Mouse (Mus musculus) stomach, embryonic 14.5 days (tissue): Measurements from ENCODE around the gene Tcl1b2. TPM values are rescaled to one million over a fixed set of nuclear protein-coding genes. Genes with fewer than 3 reads are reported as not detected.
"Not testable (repeated sequence)": the region's sequence is repeated elsewhere in the genome, so short reads cannot be mapped to it uniquely, and the experiment has no call there.

Experiments used
- ATAC-seq: fragments of 200-750 bp; cut with Nextera tagmentation; 2 replicates; pipeline ENCODE4 v1.8.0; 2017; ENCODE audit warnings: low read depth, moderate TSS enrichment; ENCODE audit not compliant: insufficient number of reproducible peaks, insufficient read depth, low FRiP score
- H3K27ac ChIP-seq: fragments of 300-500 bp; sonication (generic); 2 replicates; pipeline ENCODE4 v1.5.1; 2014; ENCODE audit warnings: mild to moderate bottlenecking, low read length, moderate library complexity, mixed read lengths
- H3K27me3 ChIP-seq: fragments of 300-500 bp; sonication (generic); 2 replicates; pipeline ENCODE4 v1.6.1; 2014; ENCODE audit warnings: low read length, control low read depth, mixed read lengths; ENCODE audit not compliant: control insufficient read depth, insufficient read depth
- H3K36me3 ChIP-seq: fragments of 300-500 bp; sonication (generic); 2 replicates; pipeline ENCODE4 v1.6.1; 2014; ENCODE audit warnings: mild to moderate bottlenecking, control low read depth, low read length, moderate library complexity, mixed read lengths; ENCODE audit not compliant: control insufficient read depth, insufficient read depth
- H3K4me1 ChIP-seq: fragments of 300-500 bp; sonication (generic); 2 replicates; pipeline ENCODE4 v1.6.1; 2014; ENCODE audit warnings: low read length, control low read depth, mixed read lengths; ENCODE audit not compliant: control insufficient read depth, insufficient read depth
- H3K4me2 ChIP-seq: fragments of 300-500 bp; sonication (generic); replicated peaks from 2 replicates; pipeline ENCODE4 v1.6.1; 2014; ENCODE audit warnings: low read depth, low read length, control low read depth
- H3K4me3 ChIP-seq: fragments of 300-500 bp; sonication (generic); 2 replicates; pipeline ENCODE4 v1.5.1; 2014; ENCODE audit warnings: low read depth, low read length, control low read depth
- H3K9ac ChIP-seq: fragments of 300-500 bp; sonication (generic); replicated peaks from 2 replicates; pipeline ENCODE4 v1.6.1; 2014; ENCODE audit warnings: low read depth, mild to moderate bottlenecking, control low read depth, low read length, moderate library complexity, mixed read lengths
- H3K9me3 ChIP-seq: fragments of 300-500 bp; sonication (generic); 2 replicates; pipeline ENCODE4 v1.6.1; 2016; ENCODE audit warnings: low read depth, low read length, control low read depth; ENCODE audit not compliant: control insufficient read depth
- WGBS: fragments of 180-500 bp; shearing (Covaris S2); extraction: QIAGEN DNeasy Blood & Tissue Kit; methylation state at CpG from one replicate; pipeline ENCODE4 v1.1.7; 2014; 5-methylcytosine and 5-hydroxymethylcytosine counted together
- polyA plus RNA-seq: library from polyadenylated mRNA; unstranded; fragments of >200 nt; fragmentation: Nextera tagmentation; extraction: Ambion mirVana; gene quantifications from 2 replicates; pipeline ENCODE4 v1.2.1, GENCODE M21; 2014

Gene Tcl1b2
- polyA plus RNA-seq, 1 experiment from 2014 or later = not detected

DNA sequence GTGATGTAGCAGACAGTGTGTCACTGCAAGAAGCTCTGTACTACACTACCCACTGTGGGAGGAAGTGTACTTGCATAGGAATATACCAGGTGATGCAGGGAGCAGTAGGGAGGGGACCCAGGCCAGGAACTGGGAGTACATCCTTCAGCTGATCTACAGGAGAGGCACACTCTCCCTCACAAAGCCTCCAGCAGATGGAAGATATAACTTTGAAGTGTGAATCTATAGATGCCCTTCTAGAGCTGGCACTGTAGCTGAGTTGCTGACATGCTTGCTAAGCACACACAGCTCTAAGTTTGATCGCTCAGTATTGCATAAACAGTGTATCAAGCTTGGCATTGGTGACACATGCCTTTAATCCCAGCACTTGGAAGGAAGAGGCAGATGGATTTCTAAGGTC lies 8.1 kb upstream of the Tcl1b2 start:
- not testable (repeated sequence) for H3K27me3 ChIP-seq, H3K27ac ChIP-seq, H3K9ac ChIP-seq, H3K4me1 ChIP-seq, H3K4me3 ChIP-seq, H3K36me3 ChIP-seq, ATAC-seq, H3K4me2 ChIP-seq, H3K9me3 ChIP-seq
- WGBS = 46% methylated on average over 1 of the region's 1 CpGs

DNA sequence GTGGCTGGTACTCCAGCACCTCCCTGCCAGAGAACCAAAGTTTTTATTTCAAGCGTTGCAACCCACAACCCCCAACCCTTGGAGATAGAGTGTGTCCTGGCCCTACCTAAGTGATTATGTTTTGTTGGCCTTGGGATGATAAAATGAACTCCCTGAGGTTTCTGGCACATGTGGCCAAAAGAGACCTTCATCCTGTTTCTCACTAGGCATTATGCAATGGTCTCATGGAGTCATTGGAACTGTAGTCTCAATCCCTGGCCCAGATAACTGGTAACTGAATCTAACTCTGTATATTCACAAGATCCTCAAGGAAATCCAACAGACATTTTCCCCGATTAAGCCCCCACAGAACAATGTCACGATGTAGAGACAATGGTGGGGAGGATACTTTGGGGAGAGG lies 2.7 kb upstream of the Tcl1b2 start:
- Histone ChIP-seq H3K4me1 (no peaks in the 10 kb centered on the region), H3K9me3 (no peaks in the 10 kb centered on the region), H3K36me3 (no peaks in the 10 kb centered on the region), H3K27me3 (no peaks in the 10 kb centered on the region), H3K27ac (no peak overlapping the region), H3K4me3 (no peak overlapping the region), H3K4me2 (no peak overlapping the region), H3K9ac (no peak overlapping the region)
- WGBS = 96% methylated on average over 3 of the region's 3 CpGs
- ATAC-seq = no peak

DNA sequence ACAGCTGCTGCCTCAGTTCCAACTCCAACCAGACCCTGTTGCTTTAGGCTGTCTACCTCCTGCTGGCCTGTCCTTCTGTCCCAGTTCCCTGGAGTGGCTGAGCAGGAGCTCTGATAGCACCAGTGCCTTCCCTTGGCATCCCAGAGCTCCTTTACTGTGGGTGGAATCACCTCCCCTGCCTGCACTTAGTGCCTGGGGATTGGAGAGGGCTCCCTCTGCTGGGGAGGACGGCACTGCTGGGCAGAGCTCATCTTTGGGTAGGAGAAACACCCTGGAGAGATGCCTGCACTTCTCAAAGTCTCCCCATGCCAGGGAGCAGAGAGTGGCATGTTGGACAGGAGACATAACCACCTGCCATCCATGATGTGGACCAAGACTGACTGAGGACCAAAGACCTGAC lies 886 bp upstream of the Tcl1b2 start:
- H3K4me1 ChIP-seq, ATAC-seq: not testable (repeated sequence)
- WGBS = 50% methylated on average over 1 of the region's 1 CpGs

DNA sequence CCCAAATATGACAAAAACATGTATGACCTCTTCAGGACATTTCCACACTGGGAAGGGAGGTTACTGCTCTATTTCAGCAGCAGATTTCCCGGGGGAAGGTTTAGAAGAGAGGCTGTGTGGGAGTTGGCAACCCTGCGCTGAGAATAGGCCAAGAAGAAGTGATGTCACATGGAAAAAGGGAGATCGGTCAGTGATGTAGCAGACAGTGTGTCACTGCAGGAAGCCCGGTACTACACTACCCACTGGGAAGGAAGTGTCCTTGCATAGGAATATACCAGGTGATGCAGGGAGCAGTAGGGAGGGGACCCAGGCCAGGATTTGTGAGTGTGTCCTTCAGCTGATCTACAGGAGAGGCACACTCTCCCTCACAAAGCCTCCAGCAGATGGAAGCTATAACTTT lies 9.5 kb downstream of the Tcl1b2 start:
- H3K4me1 ChIP-seq, H3K9ac ChIP-seq, H3K9me3 ChIP-seq, H3K27me3 ChIP-seq, H3K27ac ChIP-seq, ATAC-seq, H3K4me3 ChIP-seq, H3K36me3 ChIP-seq, H3K4me2 ChIP-seq: not testable (repeated sequence)
- 74% methylated on average over 4 of the region's 4 CpGs for WGBS

More for the DNA sequence above, 886 bp upstream of the Tcl1b2 start:
- not testable (repeated sequence) for H3K9ac ChIP-seq, H3K9me3 ChIP-seq, H3K27me3 ChIP-seq, H3K4me3 ChIP-seq, H3K27ac ChIP-seq, H3K4me2 ChIP-seq, H3K36me3 ChIP-seq

DNA sequence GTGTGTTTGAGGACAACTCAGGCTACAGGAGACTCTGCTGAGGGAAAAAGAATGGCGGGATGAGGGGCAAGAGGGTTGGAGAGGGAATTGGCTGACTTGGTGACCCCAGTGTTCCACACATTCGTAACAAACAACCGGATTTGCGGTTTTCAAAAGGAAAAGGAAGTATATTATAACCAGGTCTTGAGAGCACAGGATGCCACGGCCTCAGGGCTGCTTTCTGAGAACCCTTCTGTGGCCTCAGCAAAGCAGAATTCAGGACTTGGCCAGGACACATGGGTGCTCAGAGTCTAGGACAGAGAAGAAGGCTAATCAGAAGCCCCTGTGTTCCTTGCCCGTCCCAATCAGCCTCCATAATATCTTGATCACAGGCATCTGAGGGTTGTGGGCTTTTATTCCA lies 13.0 kb downstream of the Tcl1b2 start:
- Histone ChIP-seq H3K4me1 (no peaks in the 10 kb centered on the region), H3K9me3 (no peaks in the 10 kb centered on the region), H3K4me2 (no peak overlapping the region), H3K27me3 (no peaks in the 10 kb centered on the region), H3K9ac (no peak overlapping the region), H3K4me3 (no peak overlapping the region), H3K36me3 (no peaks in the 10 kb centered on the region), H3K27ac (no peak overlapping the region)
- ATAC-seq = no peak
- WGBS = 82% methylated on average over 6 of the region's 6 CpGs

DNA sequence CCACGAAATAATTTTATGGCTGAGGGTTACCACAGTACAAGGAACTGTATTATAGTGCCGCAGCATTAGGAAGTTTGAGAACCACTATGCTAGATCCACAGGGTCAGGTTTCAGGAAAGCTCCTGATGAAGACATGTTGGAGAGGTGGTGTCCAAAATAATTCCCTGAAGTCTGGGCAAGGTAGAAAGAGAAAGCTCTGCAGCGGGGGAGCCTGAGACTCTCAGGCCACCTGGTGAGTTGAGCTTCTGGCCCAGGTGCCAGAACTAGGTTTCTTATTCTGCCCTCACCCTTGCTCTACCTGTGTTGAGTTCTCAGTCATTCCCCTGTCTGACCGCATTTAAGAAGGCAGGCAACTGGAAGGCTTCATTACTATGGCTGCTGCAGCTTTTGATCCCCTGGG lies 13.6 kb downstream of the Tcl1b2 start, which contains the start of gene Tcl1b1:
TSS of gene Tcl1b1 (plus strand) at position 301 of the 400 bp plus-strand sequence.
- no peaks in the 10 kb centered on the region for H3K36me3 ChIP-seq
- no peak within 1 kb of the TSS for H3K4me2 ChIP-seq
- no peak within 1 kb of the TSS for H3K9ac ChIP-seq
- H3K27ac ChIP-seq = no peak within 1 kb of the TSS
- 68% methylated on average over 4 of the region's 4 CpGs for WGBS
- H3K9me3 ChIP-seq = no peaks in the 10 kb centered on the region
- no peaks in the 10 kb centered on the region for H3K4me1 ChIP-seq
- no peaks in the 10 kb centered on the region for H3K27me3 ChIP-seq
- ATAC-seq = no peak
- no peak within 1 kb of the TSS for H3K4me3 ChIP-seq

DNA sequence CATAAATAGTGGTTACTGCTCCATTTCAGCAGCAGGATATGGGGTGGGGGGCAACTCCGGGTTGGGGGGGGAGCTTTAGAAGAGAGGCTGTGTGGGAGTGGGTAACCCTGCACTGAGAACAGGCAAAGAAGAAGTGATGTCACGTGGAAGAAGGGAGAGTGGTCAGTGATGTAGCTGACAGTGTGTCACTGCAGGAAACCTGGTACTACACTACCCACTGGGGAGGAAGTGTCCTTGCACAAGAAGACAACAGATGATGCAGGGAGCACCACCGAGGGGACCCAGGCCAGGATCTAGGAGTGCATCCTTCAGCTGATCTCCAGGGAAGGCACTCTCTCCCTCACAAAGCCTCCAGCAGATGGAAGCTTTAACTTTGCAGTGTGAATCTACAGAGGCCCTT lies 20.9 kb downstream of the Tcl1b2 start:
- no peak overlapping the region for H3K4me2 ChIP-seq
- H3K36me3 ChIP-seq = no peaks in the 10 kb centered on the region
- H3K4me1 ChIP-seq = no peaks in the 10 kb centered on the region
- no peaks in the 10 kb centered on the region for H3K9me3 ChIP-seq
- no peak overlapping the region for H3K27ac ChIP-seq
- no peak overlapping the region for H3K4me3 ChIP-seq
- no peak for ATAC-seq
- 76% methylated on average over 3 of the region's 3 CpGs for WGBS
- no peak overlapping the region for H3K9ac ChIP-seq
- no peaks in the 10 kb centered on the region for H3K27me3 ChIP-seq

DNA sequence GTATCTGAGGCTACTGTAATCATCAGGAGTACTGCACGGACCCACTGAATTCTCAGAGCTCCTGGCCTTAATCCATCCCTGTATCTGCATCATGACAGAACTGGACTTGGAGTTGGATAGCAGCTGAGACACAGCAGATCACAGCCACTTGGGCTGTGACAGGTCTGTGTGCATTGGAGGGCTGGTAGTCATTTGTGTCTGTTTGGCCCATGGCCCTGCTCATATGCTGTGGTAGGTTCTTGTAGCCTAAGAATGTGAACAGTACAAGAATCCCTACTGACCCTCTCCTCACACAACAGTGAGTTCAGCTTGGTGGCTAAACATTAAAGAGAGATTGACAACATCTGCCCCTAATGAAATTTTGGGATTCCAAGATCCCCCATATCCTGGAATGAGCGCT lies 27.6 kb downstream of the Tcl1b2 start:
- no peaks in the 10 kb centered on the region for H3K4me1 ChIP-seq
- H3K27ac ChIP-seq = no peak overlapping the region
- H3K4me3 ChIP-seq = no peak overlapping the region
- 85% methylated on average over 2 of the region's 2 CpGs for WGBS
- no peak for ATAC-seq
- H3K9ac ChIP-seq = no peak overlapping the region
- no peaks in the 10 kb centered on the region for H3K36me3 ChIP-seq
- H3K9me3 ChIP-seq = no peaks in the 10 kb centered on the region
- H3K4me2 ChIP-seq = no peak overlapping the region
- no peaks in the 10 kb centered on the region for H3K27me3 ChIP-seq

DNA sequence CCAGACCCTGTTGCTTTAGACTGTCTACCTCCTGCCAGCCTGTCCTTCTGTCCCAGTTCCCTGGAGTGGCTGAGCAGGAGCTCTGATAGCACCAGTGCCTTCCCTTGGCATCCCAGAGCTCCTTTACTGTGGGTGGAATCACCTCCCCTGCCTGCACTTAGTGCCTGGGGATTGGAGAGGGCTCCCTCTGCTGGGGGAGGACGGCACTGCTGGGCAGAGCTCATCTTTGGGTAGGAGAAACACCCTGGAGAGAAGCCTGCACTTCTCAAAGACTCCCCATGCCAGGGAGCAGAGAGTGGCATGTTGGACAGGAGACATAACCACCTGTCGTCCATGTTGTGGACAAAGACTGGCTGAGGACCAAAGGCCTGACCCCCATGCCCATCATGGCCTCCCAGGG lies 28.5 kb downstream of the Tcl1b2 start:
- not testable (repeated sequence) for H3K9ac ChIP-seq, H3K27ac ChIP-seq, H3K4me2 ChIP-seq, H3K36me3 ChIP-seq, ATAC-seq, H3K9me3 ChIP-seq, H3K4me3 ChIP-seq, H3K27me3 ChIP-seq, H3K4me1 ChIP-seq
- 21% methylated on average over 2 of the region's 2 CpGs for WGBS
